Mouse (Mus musculus) central nervous system, embryonic 18 days (tissue): Measurements from ENCODE around the gene Frmpd1. TPM values are rescaled to one million over a fixed set of nuclear protein-coding genes. Genes with fewer than 3 reads are reported as not detected.

Source experiments
- polyA plus RNA-seq: library from polyadenylated mRNA; depleted of rRNA; stranded (reverse); fragments of >200 nt; gene quantifications from 2 replicates; pipeline ENCODE4 v1.2.3, GENCODE M21; 2012; rRNA removed

Gene Frmpd1
- 2.6 and 2.8 TPM in 2 replicates for polyA plus RNA-seq

DNA sequence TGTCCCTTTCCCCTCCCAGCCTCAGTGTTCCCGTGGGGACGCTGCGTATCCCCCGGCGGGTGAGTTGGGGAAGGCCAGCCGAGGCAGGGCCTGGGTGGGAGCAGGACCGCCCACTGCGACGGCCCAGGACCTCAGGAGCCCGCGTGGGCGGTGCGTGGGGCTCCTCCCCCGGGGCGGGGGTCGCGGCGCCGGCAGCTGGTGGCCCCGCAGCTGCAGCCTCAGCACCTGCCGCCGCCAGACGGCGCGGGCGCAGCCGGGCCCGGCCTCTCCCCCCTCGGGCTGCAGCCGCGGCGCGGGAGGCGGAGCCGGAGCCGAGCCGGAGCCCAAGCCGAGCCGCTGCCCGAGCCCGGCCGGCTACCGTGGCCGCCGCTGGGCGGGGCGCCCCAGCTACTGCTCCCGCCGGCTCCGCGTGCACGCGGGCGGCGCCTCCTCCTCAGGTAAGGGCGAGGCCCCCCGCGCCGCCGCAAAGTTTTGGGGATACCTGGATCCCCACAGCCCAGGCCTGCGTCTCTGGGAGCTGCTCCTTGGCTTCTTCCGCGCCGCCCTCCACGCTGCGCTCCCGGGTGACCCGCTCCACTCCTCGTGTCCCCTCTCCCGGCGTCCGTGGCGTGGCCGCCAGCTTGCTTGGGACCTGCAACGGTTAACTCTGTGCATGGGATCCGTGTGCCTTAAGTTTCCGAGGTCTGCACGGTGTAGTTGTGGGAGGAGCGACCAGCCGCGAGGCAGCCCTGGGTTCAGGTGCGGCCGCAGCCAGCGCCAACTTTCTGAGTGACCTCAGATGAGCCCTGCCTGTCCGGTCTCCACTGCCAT is at the start of gene Frmpd1:
Frmpd1 (plus strand) TSS at position 355 of the 810 bp plus-strand sequence.

DNA sequence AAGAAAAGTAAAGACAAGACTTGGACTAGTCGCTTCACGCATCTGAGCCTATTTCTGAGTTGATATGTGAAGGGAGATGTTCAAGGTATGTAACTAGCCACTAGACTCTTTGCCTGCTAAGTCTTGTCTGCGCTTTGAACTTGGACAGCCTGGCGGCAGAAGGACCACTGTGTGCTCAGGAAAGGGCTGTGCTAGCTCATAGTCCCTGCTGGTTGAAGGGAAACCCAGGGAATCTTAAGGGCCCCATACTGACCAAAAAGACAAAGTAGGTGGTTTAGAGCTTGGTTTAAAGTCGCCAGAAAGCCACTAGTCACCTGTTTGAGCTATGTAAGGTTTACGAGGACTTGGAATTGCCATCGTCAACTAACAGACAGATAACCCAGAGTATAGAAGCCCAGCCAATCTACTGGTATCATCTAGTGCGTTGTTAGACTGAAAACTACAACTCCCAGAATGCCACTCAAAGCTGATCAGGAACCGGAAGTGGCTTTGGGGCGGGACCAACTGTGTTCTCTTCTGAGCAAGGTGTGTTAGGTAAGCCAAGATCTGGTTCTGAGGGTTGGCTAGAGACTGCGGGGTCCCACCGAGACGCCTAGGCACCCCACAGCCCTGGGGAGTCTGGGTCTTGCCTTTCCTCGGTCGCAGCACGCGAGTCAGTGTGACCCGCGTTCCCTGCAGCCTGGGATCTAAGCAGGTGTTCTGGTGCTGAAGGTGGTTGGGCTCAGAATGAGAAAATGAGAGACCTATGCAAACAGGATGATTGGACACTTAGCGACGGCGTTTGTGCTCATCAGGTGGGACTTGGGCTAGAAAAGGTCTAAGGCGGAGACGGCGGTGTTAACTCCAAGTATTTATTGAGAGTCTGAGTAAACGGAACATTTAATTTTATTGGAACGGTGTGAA is 112.2 kb downstream of the Frmpd1 start, which contains the start of gene Trmt10b:
Trmt10b (plus strand) TSS at position 466 of the 903 bp plus-strand sequence.

Other genes with a start within 250 kb of the Frmpd1 start
- gene Grhpr, start 203.5 kb upstream of the Frmpd1 start, polyA plus RNA-seq = 19.9 and 20.5 TPM in 2 replicates
- 28.1 and 29.3 TPM in 2 replicates for gene Zbtb5, start 172.5 kb upstream of the Frmpd1 start, polyA plus RNA-seq
- 19.4 and 21.5 TPM in 2 replicates for gene Polr1e, start 166.3 kb upstream of the Frmpd1 start, polyA plus RNA-seq
- 33.2 and 33.7 TPM in 2 replicates for gene Fbxo10, start 100.3 kb upstream of the Frmpd1 start, polyA plus RNA-seq
- 128 and 157 TPM in 2 replicates for gene Tomm5, start 76.8 kb upstream of the Frmpd1 start, polyA plus RNA-seq
- gene Trmt10b, start 112.3 kb downstream of the Frmpd1 start, polyA plus RNA-seq = 17.4 and 18.1 TPM in 2 replicates
- 10.8 and 11.7 TPM in 2 replicates for gene Dcaf10, start 157.2 kb downstream of the Frmpd1 start, polyA plus RNA-seq
- 22.9 and 26.0 TPM in 2 replicates for gene Exosc3, start 157.9 kb downstream of the Frmpd1 start, polyA plus RNA-seq
- gene Slc25a51, start 223.9 kb downstream of the Frmpd1 start, polyA plus RNA-seq = 121 and 131 TPM in 2 replicates